Mouse (Mus musculus) kidney, embryonic 16.5 days (tissue): ENCODE results near the gene Npas3. TPM values are rescaled to one million over a fixed set of nuclear protein-coding genes. Genes with fewer than 3 reads are reported as not detected.

Source experiments
- ATAC-seq: fragments of 200-750 bp; cut with Nextera tagmentation; 2 replicates; pipeline ENCODE4 v1.8.0; 2017; ENCODE audit warnings: moderate TSS enrichment; ENCODE audit not compliant: low FRiP score, low TSS enrichment
- H3K27ac ChIP-seq: fragments of 300-500 bp; sonication (generic); 2 replicates; pipeline ENCODE4 v1.5.1; 2014; ENCODE audit warnings: low read length
- H3K27me3 ChIP-seq: fragments of 300-500 bp; sonication (generic); 2 replicates; pipeline ENCODE4 v1.6.1; 2014; ENCODE audit warnings: low read length, control low read depth, mixed read lengths; ENCODE audit not compliant: insufficient read depth
- H3K36me3 ChIP-seq: fragments of 300-500 bp; sonication (generic); 2 replicates; pipeline ENCODE4 v1.6.1; 2014; ENCODE audit warnings: low read length, control low read depth, mixed read lengths; ENCODE audit not compliant: insufficient read depth
- H3K4me1 ChIP-seq: fragments of 300-500 bp; sonication (generic); 2 replicates; pipeline ENCODE4 v1.6.1; 2014; ENCODE audit warnings: low read length, control low read depth, mixed read lengths; ENCODE audit not compliant: insufficient read depth
- H3K4me2 ChIP-seq: fragments of 300-500 bp; sonication (generic); replicated peaks from 2 replicates; pipeline ENCODE4 v1.6.1; 2014; ENCODE audit warnings: low read depth, low read length
- H3K4me3 ChIP-seq: fragments of 300-500 bp; sonication (generic); 2 replicates; pipeline ENCODE4 v1.5.1; 2014; ENCODE audit warnings: mild to moderate bottlenecking, low read length
- H3K9ac ChIP-seq: fragments of 300-500 bp; sonication (generic); replicated peaks from 2 replicates; pipeline ENCODE4 v1.6.1; 2014; ENCODE audit warnings: low read length
- H3K9me3 ChIP-seq: fragments of 300-500 bp; sonication (generic); 2 replicates; pipeline ENCODE4 v1.6.1; 2016; ENCODE audit warnings: low read length, control low read depth
- WGBS: fragments of 180-500 bp; shearing (Covaris S2); extraction: QIAGEN DNeasy Blood & Tissue Kit; methylation state at CpG from one replicate; pipeline ENCODE4 v1.1.7; 2014; 5-methylcytosine and 5-hydroxymethylcytosine counted together
- polyA plus RNA-seq: library from polyadenylated mRNA; unstranded; fragments of >200 nt; fragmentation: Nextera tagmentation; extraction: Ambion mirVana; gene quantifications from 2 replicates; pipeline ENCODE4 v1.2.1, GENCODE M21; 2015

Gene Npas3
- polyA plus RNA-seq, 1 experiment from 2014 or later, result 0.92 TPM

- 80% methylated on average over 3 of the region's 3 CpGs for WGBS
Observed at GRCm38 (mm10) chr12:54121286-54121685, 872.8 kb downstream of the Npas3 start.

More at GRCm38 (mm10) chr12:54121286-54121685, 872.8 kb downstream of the Npas3 start:
- H3K9me3 ChIP-seq, result no peaks in the 10 kb centered on the region
- H3K27me3 ChIP-seq, result no peaks in the 10 kb centered on the region
- no peak for ATAC-seq
- H3K4me2 ChIP-seq, result no peak overlapping the region
- H3K4me1 ChIP-seq, result no peaks in the 10 kb centered on the region
- H3K4me3 ChIP-seq, result no peak overlapping the region
- no peak overlapping the region for H3K9ac ChIP-seq
- H3K36me3 ChIP-seq, result no peaks in the 10 kb centered on the region
- no peak overlapping the region for H3K27ac ChIP-seq
